Mouse (Mus musculus) small intestine, adult 2 months (tissue): ENCODE data around the gene Lbh. TPM values are rescaled to one million over a fixed set of nuclear protein-coding genes. Genes with fewer than 3 reads are reported as not detected.

Experiments
- H3K27ac ChIP-seq: fragments of 200-500 bp; 2 replicates; pipeline ENCODE4 v1.5.1; 2012; ENCODE audit warnings: low read depth, low read length, control low read depth, inconsistent platforms; ENCODE audit not compliant: insufficient read depth
- H3K27me3 ChIP-seq: fragments of 200-500 bp; 2 replicates; pipeline ENCODE4 v1.6.1; 2012; ENCODE audit warnings: mild to moderate bottlenecking, moderate library complexity, low read length, inconsistent platforms; ENCODE audit not compliant: control insufficient read depth, insufficient read depth
- H3K36me3 ChIP-seq: fragments of 200-500 bp; 2 replicates; pipeline ENCODE4 v1.6.1; 2012; ENCODE audit warnings: mild to moderate bottlenecking, low read length, control low read depth, inconsistent platforms; ENCODE audit not compliant: control insufficient read depth, insufficient read depth
- H3K4me1 ChIP-seq: fragments of 200-500 bp; 2 replicates; pipeline ENCODE4 v1.6.1; 2012; ENCODE audit warnings: low read length, inconsistent platforms, mixed read lengths; ENCODE audit not compliant: control insufficient read depth, insufficient read depth, insufficient read length
- H3K4me3 ChIP-seq: fragments of 200-500 bp; 2 replicates; pipeline ENCODE4 v1.5.1; 2012; ENCODE audit warnings: low read depth, mild to moderate bottlenecking, control low read depth, inconsistent platforms, low read length, moderate library complexity
- CTCF ChIP-seq: fragments of 200-500 bp; IDR thresholded peaks from 2 replicates; pipeline ENCODE4 v1.5.1; 2012; ENCODE audit warnings: low read depth, mild to moderate bottlenecking, control low read depth, inconsistent platforms, low read length, moderate library complexity, mixed read lengths; ENCODE audit not compliant: insufficient replicate concordance, insufficient read length; ENCODE audit errors: extremely low read depth
- POLR2A ChIP-seq: fragments of 200-500 bp; IDR thresholded peaks from 2 replicates; pipeline ENCODE4 v1.6.1; 2012; ENCODE audit warnings: low read depth, mild to moderate bottlenecking, control low read depth, inconsistent platforms, low read length, moderate library complexity
- WGBS: fragments of 180-500 bp; shearing (Covaris S2); methylation state at CpG from one replicate; pipeline ENCODE4 v1.1.7; 2018; 5-methylcytosine and 5-hydroxymethylcytosine counted together
- polyA plus RNA-seq: library from polyadenylated mRNA; depleted of rRNA; stranded (reverse); fragments of >200 nt; gene quantifications from 2 replicates; pipeline ENCODE4 v1.2.3, GENCODE M21; 2012; rRNA removed

The Lbh gene
- polyA plus RNA-seq, 1 experiment: 49.3 TPM

GRCm38 (mm10) chr17:72970631-72971161 lies 52.6 kb downstream of the Lbh start:
- Histone ChIP-seq H3K27me3 (no peaks in the 10 kb centered on the region), H3K36me3 (no peaks in the 10 kb centered on the region), H3K4me3 (no peak overlapping the region), H3K4me1 (0 out of 2 replicates have a peak, but pooled peaks cover 1% of the 10 kb centered on the region), H3K27ac (no peak overlapping the region)
- TF ChIP-seq CTCF: no peak
- TF ChIP-seq POLR2A: no peak
- 80% methylated on average over 7 of the region's 7 CpGs for whole genome bisulfite sequencing

DNA sequence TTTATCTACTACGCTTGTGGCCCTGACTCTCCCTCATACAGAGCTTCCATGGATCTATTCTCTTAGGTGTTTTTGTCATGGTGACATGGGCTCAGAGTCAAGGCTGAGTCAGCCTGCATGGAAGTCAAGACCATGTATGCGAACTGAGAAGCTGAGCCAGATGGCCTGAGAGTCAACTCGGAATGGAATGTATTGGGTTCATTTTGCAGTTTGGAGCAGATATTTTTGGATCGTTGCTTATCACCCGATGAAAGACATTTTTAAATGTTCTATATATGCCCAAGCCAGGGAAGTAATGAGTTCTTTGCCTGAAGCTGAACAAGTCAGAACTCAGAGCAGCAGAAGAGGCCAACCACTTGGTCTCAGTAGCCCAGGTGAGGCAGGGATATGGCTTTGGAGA lies 54.9 kb downstream of the Lbh start:
- TF ChIP-seq POLR2A: no peak
- TF ChIP-seq CTCF: no peak
- H3K27me3 ChIP-seq: no peaks in the 10 kb centered on the region
- no peaks in the 10 kb centered on the region; the same call in 1 of the 2 replicates for H3K4me1 ChIP-seq
- no peak overlapping the region for H3K27ac ChIP-seq
- no peaks in the 10 kb centered on the region for H3K36me3 ChIP-seq
- no peak overlapping the region for H3K4me3 ChIP-seq
- WGBS: 86% methylated on average over 5 of the region's 5 CpGs

- 54% methylated on average over 11 of the region's 11 CpGs for whole genome bisulfite sequencing
- Histone ChIP-seq H3K36me3 (no peaks in the 10 kb centered on the region), H3K27me3 (no peaks in the 10 kb centered on the region), H3K4me3 (no peak overlapping the region), H3K4me1 (no peaks in the 10 kb centered on the region; the same call in 1 of the 2 replicates), H3K27ac (no peak overlapping the region)
- TF ChIP-seq CTCF: no peak
- TF ChIP-seq POLR2A: no peak
Observed at GRCm38 (mm10) chr17:72976258-72977231, 58.4 kb downstream of the Lbh start.

DNA sequence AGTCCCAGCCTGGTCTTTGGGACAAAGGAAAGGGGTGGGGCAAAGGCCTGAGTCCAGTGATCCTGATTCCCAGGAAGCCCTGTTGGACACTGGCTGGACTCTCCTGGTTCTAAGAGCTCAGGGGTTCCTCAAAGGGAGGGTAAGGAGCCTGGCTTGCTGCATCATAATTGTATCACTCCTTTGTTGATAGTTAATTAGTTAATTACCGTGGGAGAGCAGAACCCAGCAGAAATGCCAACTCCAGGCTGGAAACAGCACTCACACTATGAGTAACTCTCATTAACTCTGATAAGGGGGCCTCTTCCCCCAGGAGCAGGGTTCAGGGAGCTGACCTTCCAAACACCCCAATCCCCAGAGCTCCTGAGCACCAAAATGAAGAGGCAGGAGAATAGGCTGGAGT lies 59.5 kb downstream of the Lbh start:
- H3K27ac ChIP-seq: no peak overlapping the region
- no peaks in the 10 kb centered on the region; the same call in 1 of the 2 replicates for H3K4me1 ChIP-seq
- H3K27me3 ChIP-seq: no peaks in the 10 kb centered on the region
- no peak for TF ChIP-seq POLR2A
- no peak for TF ChIP-seq CTCF
- no peak overlapping the region for H3K4me3 ChIP-seq
- no peaks in the 10 kb centered on the region for H3K36me3 ChIP-seq
- WGBS: 61% methylated on average over 1 of the region's 1 CpGs

DNA sequence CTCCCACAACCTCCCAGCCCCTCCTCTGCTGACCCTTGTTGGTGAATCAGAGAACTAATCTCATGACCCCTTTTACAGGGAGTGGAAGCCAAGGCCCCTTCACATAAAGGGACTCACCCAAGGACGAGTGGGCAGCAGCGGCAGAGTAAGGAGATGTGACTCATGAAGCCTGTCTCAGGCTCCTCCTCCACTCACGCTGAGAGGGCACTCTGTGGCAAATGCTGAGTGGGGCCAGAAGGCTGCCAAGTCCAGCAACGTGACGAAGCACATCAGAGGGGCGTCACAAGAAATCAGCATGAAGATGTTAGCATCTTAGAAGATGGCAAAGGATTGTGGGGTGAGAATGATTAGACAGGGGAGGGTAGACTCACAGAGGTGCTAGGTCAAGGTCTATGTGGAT lies 64.1 kb downstream of the Lbh start:
- H3K4me3 ChIP-seq: no peak overlapping the region
- WGBS: 91% methylated on average over 6 of the region's 6 CpGs
- TF ChIP-seq CTCF (no peak), POLR2A (no peak)
- H3K4me1 ChIP-seq: no peaks in the 10 kb centered on the region; the same call in 1 of the 2 replicates
- H3K36me3 ChIP-seq: no peaks in the 10 kb centered on the region
- no peaks in the 10 kb centered on the region for H3K27me3 ChIP-seq
- H3K27ac ChIP-seq: no peak overlapping the region

DNA sequence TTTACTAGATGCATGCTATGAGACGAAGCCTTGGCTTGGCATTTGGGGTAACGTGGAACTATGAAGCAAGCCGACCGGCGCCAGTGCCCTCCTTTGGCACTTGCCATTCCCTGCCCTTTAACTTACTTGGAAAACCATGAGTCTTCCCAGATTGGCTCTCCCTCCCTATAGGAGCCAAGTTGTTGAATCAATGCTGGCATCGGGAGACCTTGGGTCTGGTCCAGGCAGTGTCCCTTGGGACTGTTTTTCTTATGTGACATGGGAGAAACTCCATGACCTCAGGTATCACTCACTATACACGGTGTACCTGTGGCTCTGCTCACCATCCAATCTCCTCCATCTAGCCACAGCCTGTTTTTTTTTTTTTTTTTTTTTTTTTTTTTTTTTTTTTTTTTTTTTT lies 65.4 kb downstream of the Lbh start:
- WGBS: 91% methylated on average over 7 of the region's 7 CpGs
- Histone ChIP-seq H3K27ac (no peak overlapping the region), H3K4me1 (no peaks in the 10 kb centered on the region), H3K27me3 (no peaks in the 10 kb centered on the region), H3K4me3 (no peak overlapping the region), H3K36me3 (no peaks in the 10 kb centered on the region)
- TF ChIP-seq POLR2A: no peak
- no peak for TF ChIP-seq CTCF

GRCm38 (mm10) chr17:72989025-72989424 lies 70.9 kb downstream of the Lbh start:
- Histone ChIP-seq H3K36me3 (no peaks in the 10 kb centered on the region), H3K4me3 (no peak overlapping the region), H3K27me3 (no peaks in the 10 kb centered on the region), H3K4me1 (no peaks in the 10 kb centered on the region), H3K27ac (no peak overlapping the region)
- 80% methylated on average over 6 of the region's 6 CpGs for WGBS
- TF ChIP-seq POLR2A: no peak
- TF ChIP-seq CTCF: no peak

Other genes starting within 250 kb of the Lbh start
- 2.4 and 7.4 TPM in 2 replicates for gene Ypel5, start 81.9 kb upstream of the Lbh start, polyA plus RNA-seq
- gene Lclat1, start 189.7 kb downstream of the Lbh start, polyA plus RNA-seq: 3.0 and 7.1 TPM in 2 replicates